Mouse (Mus musculus) kidney, adult 11 months (tissue): ENCODE measurements at regions not wholly inside any gene's neighbourhood (a gene's known extent, or its start where the extent isn't known, plus 50 kb on each side); places are given as distances from the start of the nearest gene placed in this dataset.
"Not testable (repeated sequence)": the region's sequence is repeated elsewhere in the genome, so short reads cannot be mapped to it uniquely, and the experiment has no call there.

Experiments used
- DNase-seq: peaks from one replicate; pipeline ENCODE4 v3.0.0; 2022

- DNase-seq = no peak
These were observed 455.6 kb downstream of the Cbln4 start for GRCm38 (mm10) chr2:171587635-171588034.

GRCm38 (mm10) chr2:171586853-171587220 lies 456.4 kb downstream of the Cbln4 start:
- peak; percentile 7 for DNase-seq

GRCm38 (mm10) chr2:171586217-171586852 lies 456.9 kb downstream of the Cbln4 start:
- DNase-seq = no peak

- no peak for DNase-seq
These were observed 468.9 kb downstream of the Cbln4 start for GRCm38 (mm10) chr2:171574360-171574759.

GRCm38 (mm10) chr2:171562656-171563055 lies 480.6 kb downstream of the Cbln4 start:
- no peak for DNase-seq

- not testable (repeated sequence) for DNase-seq
These were observed 500.5 kb downstream of the Cbln4 start for GRCm38 (mm10) chr2:171542768-171543167.

GRCm38 (mm10) chr2:171514876-171515275 lies 528.4 kb downstream of the Cbln4 start:
- DNase-seq = no peak

- DNase-seq = no peak
These were observed 546.6 kb downstream of the Cbln4 start for GRCm38 (mm10) chr2:171496620-171497019.

- DNase-seq = no peak
These were observed 549.5 kb downstream of the Cbln4 start for GRCm38 (mm10) chr2:171493741-171494140.

GRCm38 (mm10) chr2:171487284-171487683 lies 556.0 kb downstream of the Cbln4 start:
- DNase-seq = no peak

- DNase-seq = no peak
These were observed 590.0 kb downstream of the Cbln4 start for GRCm38 (mm10) chr2:171453241-171453640.

GRCm38 (mm10) chr2:171406057-171406456 lies 637.2 kb downstream of the Cbln4 start:
- no peak for DNase-seq

GRCm38 (mm10) chr2:171388936-171389335 lies 654.3 kb downstream of the Cbln4 start:
- DNase-seq = no peak

GRCm38 (mm10) chr2:171373457-171373856 lies 641.9 kb downstream of the Dok5 start:
- DNase-seq = no peak

- DNase-seq = no peak
These were observed 641.4 kb downstream of the Dok5 start for GRCm38 (mm10) chr2:171373016-171373415.

GRCm38 (mm10) chr2:171371751-171372150 lies 640.1 kb downstream of the Dok5 start:
- no peak for DNase-seq

GRCm38 (mm10) chr2:171365553-171365952 lies 633.9 kb downstream of the Dok5 start:
- no peak for DNase-seq

- no peak for DNase-seq
These were observed 633.0 kb downstream of the Dok5 start for GRCm38 (mm10) chr2:171364621-171365020.

- no peak for DNase-seq
These were observed 631.8 kb downstream of the Dok5 start for GRCm38 (mm10) chr2:171363381-171363780.

- no peak for DNase-seq
These were observed 626.6 kb downstream of the Dok5 start for GRCm38 (mm10) chr2:171358071-171358760.

GRCm38 (mm10) chr2:171348156-171348555 lies 616.5 kb downstream of the Dok5 start:
- no peak for DNase-seq

- no peak for DNase-seq
These were observed 602.5 kb downstream of the Dok5 start for GRCm38 (mm10) chr2:171333816-171334757.

- no peak for DNase-seq
These were observed 601.2 kb downstream of the Dok5 start for GRCm38 (mm10) chr2:171332826-171333225.

- DNase-seq = no peak
These were observed 599.9 kb downstream of the Dok5 start for GRCm38 (mm10) chr2:171331529-171331928.
